Comparison of ENCODE assay signal across 27 mouse cellular contexts in genomic region chr7:122244166-122244565, GRCm38 (mm10). TPM values are rescaled to one million over a fixed set of nuclear protein-coding genes. Genes with fewer than 3 reads are reported as not detected.
DNase-seq lines count a peak whose midpoint lies in the region; ATAC-seq and TF ChIP-seq lines count a peak whose summit lies in the region.
"Had no signal": no experiment of that assay in that cellular context is flagged by ENCODE, and none has a peak within 500 bp of the region (broad histone marks: within the 10 kb centered on the region; RNA-seq: fewer than 3 reads in every experiment).

No protein-coding gene starts in this region.

- H3K27ac ChIP-seq in hindbrain, embryonic 12.5 days: no peak overlapping the region
- H3K27ac ChIP-seq in hindbrain, embryonic 11.5 days (ENCODE audit: low read depth, low read length): no peak overlapping the region
- H3K27ac ChIP-seq in neural tube, embryonic 13.5 days (replicated peaks): 0 out of 2 replicates have a peak overlapping the region, but pooled peaks have one; percentile 13
- no peak overlapping the region for H3K27ac ChIP-seq in forebrain, postnatal 0 days (ENCODE audit: low read depth, low read length)
- H3K27ac ChIP-seq in neural tube, embryonic 15.5 days (replicated peaks): peak overlapping the region; percentile 33
- H3K27ac ChIP-seq: embryonic facial prominence, embryonic 15.5 days; limb, embryonic 10.5 days; liver, embryonic 15.5 days; lung, embryonic 15.5 days; macrophage had no signal

- 33% methylated on average over 7 of the region's 7 CpGs for WGBS in hindbrain, embryonic 12.5 days
- 35% methylated on average over 7 of the region's 7 CpGs for WGBS in hindbrain, embryonic 11.5 days
- 39% methylated on average over 7 of the region's 7 CpGs for WGBS in neural tube, embryonic 13.5 days
- 12% methylated on average over 7 of the region's 7 CpGs for WGBS in forebrain, postnatal 0 days
- WGBS in neural tube, embryonic 15.5 days: 40% methylated on average over 7 of the region's 7 CpGs

- H3K4me2 ChIP-seq in hindbrain, embryonic 12.5 days (replicated peaks): no peak overlapping the region
- no peak overlapping the region for H3K4me2 ChIP-seq in hindbrain, embryonic 11.5 days (replicated peaks; ENCODE audit: low read depth, low read length)
- no peak overlapping the region for H3K4me2 ChIP-seq in neural tube, embryonic 13.5 days
- no peak overlapping the region for H3K4me2 ChIP-seq in forebrain, postnatal 0 days (ENCODE audit: low read depth)
- H3K4me2 ChIP-seq in neural tube, embryonic 15.5 days: no peak overlapping the region
- H3K4me2 ChIP-seq: embryonic facial prominence, embryonic 15.5 days; liver, embryonic 15.5 days; lung, embryonic 15.5 days had no signal

- peak; percentile 46; the same call in 1 of the 2 replicates for ATAC-seq in hindbrain, embryonic 12.5 days (ENCODE audit: low FRiP score)
- ATAC-seq in hindbrain, embryonic 11.5 days (ENCODE audit: low FRiP score): no peak
- peak; percentile 82; the same call in 1 of the 2 replicates for ATAC-seq in neural tube, embryonic 13.5 days (ENCODE audit: low read depth)
- ATAC-seq in forebrain, postnatal 0 days: peak; percentile 73
- ATAC-seq in neural tube, embryonic 15.5 days (ENCODE audit: low FRiP score): peak; percentile 84
- ATAC-seq: inflammation-experienced regulatory T-cells, adult 6 months had no signal

- no peak overlapping the region for H3K9ac ChIP-seq in hindbrain, embryonic 12.5 days
- no peak overlapping the region for H3K9ac ChIP-seq in hindbrain, embryonic 11.5 days (ENCODE audit: low read depth, low read length)
- no peak overlapping the region for H3K9ac ChIP-seq in neural tube, embryonic 13.5 days
- H3K9ac ChIP-seq in forebrain, postnatal 0 days: no peak overlapping the region
- no peak overlapping the region for H3K9ac ChIP-seq in neural tube, embryonic 15.5 days (replicated peaks)
- H3K9ac ChIP-seq: embryonic facial prominence, embryonic 15.5 days; liver, embryonic 15.5 days; lung, embryonic 15.5 days had no signal

- no peak overlapping the region for H3K4me3 ChIP-seq in hindbrain, embryonic 12.5 days
- no peak overlapping the region for H3K4me3 ChIP-seq in hindbrain, embryonic 11.5 days (ENCODE audit: low read depth, low read length)
- H3K4me3 ChIP-seq in neural tube, embryonic 13.5 days: no peak overlapping the region
- H3K4me3 ChIP-seq in forebrain, postnatal 0 days (ENCODE audit: low read depth, low read length): no peak overlapping the region
- no peak overlapping the region for H3K4me3 ChIP-seq in neural tube, embryonic 15.5 days (replicated peaks)
- H3K4me3 ChIP-seq: embryonic facial prominence, embryonic 15.5 days; limb, embryonic 10.5 days; liver, embryonic 15.5 days; lung, embryonic 15.5 days; myocyte had no signal

- no peaks in the 10 kb centered on the region for H3K27me3 ChIP-seq in hindbrain, embryonic 12.5 days
- H3K27me3 ChIP-seq in hindbrain, embryonic 11.5 days (ENCODE audit: control insufficient read depth, insufficient read depth, low read length): no peaks in the 10 kb centered on the region
- no peaks in the 10 kb centered on the region for H3K27me3 ChIP-seq in neural tube, embryonic 13.5 days
- no peaks in the 10 kb centered on the region for H3K27me3 ChIP-seq in forebrain, postnatal 0 days (ENCODE audit: insufficient read depth, low read length)
- H3K27me3 ChIP-seq in neural tube, embryonic 15.5 days (replicated peaks): no peaks in the 10 kb centered on the region
- H3K27me3 ChIP-seq: embryonic facial prominence, embryonic 15.5 days; liver, embryonic 15.5 days; lung, embryonic 15.5 days had no signal

- H3K9me3 ChIP-seq in hindbrain, embryonic 12.5 days (replicated peaks): no peaks in the 10 kb centered on the region
- H3K9me3 ChIP-seq in hindbrain, embryonic 11.5 days (ENCODE audit: control insufficient read depth, low read length): no peaks in the 10 kb centered on the region
- H3K9me3 ChIP-seq in neural tube, embryonic 13.5 days: no peaks in the 10 kb centered on the region
- no peaks in the 10 kb centered on the region for H3K9me3 ChIP-seq in forebrain, postnatal 0 days (ENCODE audit: low read length)
- H3K9me3 ChIP-seq in neural tube, embryonic 15.5 days (replicated peaks): no peaks in the 10 kb centered on the region
- H3K9me3 ChIP-seq: embryonic facial prominence, embryonic 15.5 days; limb, embryonic 10.5 days; liver, embryonic 15.5 days; lung, embryonic 15.5 days had no signal

- no peak for TF ChIP-seq CTCF in forebrain, postnatal 0 days (IDR thresholded peaks at IDR 0.05; ENCODE audit: low read depth)

- no peak for DNase-seq in hindbrain, embryonic 11.5 days (ENCODE audit: low spot score)
- no peak for DNase-seq in neural tube, embryonic 10.5 days (ENCODE audit: extremely low spot score, low spot score)
- DNase-seq in forebrain, postnatal 0 days: no peak
- DNase-seq in lung, postnatal 10 days: no peak
- DNase-seq in testis, postnatal 14 days (ENCODE audit: low spot score): no peak
- DNase-seq: adrenal gland, postnatal 10 days; gastrocnemius, postnatal 14 days; kidney, adult 8-10 months; kidney, postnatal 10 days; liver; right cerebral cortex, postnatal 14 days; thymus, postnatal 36 days had no signal

- H3K36me3 ChIP-seq in hindbrain, embryonic 12.5 days: no peaks in the 10 kb centered on the region
- no peaks in the 10 kb centered on the region for H3K36me3 ChIP-seq in hindbrain, embryonic 11.5 days (ENCODE audit: control insufficient read depth, insufficient read depth, low read length)
- no peaks in the 10 kb centered on the region for H3K36me3 ChIP-seq in neural tube, embryonic 13.5 days
- no peaks in the 10 kb centered on the region for H3K36me3 ChIP-seq in forebrain, postnatal 0 days (ENCODE audit: insufficient read depth)
- H3K36me3 ChIP-seq in neural tube, embryonic 15.5 days: no peaks in the 10 kb centered on the region
- H3K36me3 ChIP-seq: embryonic facial prominence, embryonic 15.5 days; limb, embryonic 10.5 days; liver, embryonic 15.5 days; lung, embryonic 15.5 days had no signal

- H3K4me1 ChIP-seq in hindbrain, embryonic 12.5 days: 0 out of 2 replicates have a peak, but pooled peaks cover 2% of the 10 kb centered on the region
- H3K4me1 ChIP-seq in hindbrain, embryonic 11.5 days (replicated peaks; ENCODE audit: control insufficient read depth, insufficient read depth, low read length): no peaks in the 10 kb centered on the region
- H3K4me1 ChIP-seq in neural tube, embryonic 13.5 days (replicated peaks): no peaks in the 10 kb centered on the region
- H3K4me1 ChIP-seq in forebrain, postnatal 0 days (ENCODE audit: insufficient read depth): no peaks in the 10 kb centered on the region
- no peaks in the 10 kb centered on the region for H3K4me1 ChIP-seq in neural tube, embryonic 15.5 days
- H3K4me1 ChIP-seq: embryonic facial prominence, embryonic 15.5 days; limb, embryonic 10.5 days; liver, embryonic 15.5 days; lung, embryonic 15.5 days had no signal

RNA-seq across cellular contexts. Expression of gene Chp2, which starts 24.9 kb away (rescaled TPM):
- 0.28 TPM in 1 of 2 replicates, not detected in the other for polyA plus RNA-seq in hindbrain, embryonic 12.5 days (2016; fragmentation: Nextera tagmentation; extraction: Ambion mirVana)
- 0.11 and 0.14 TPM in 2 replicates for polyA plus RNA-seq in hindbrain, embryonic 11.5 days (2014; fragmentation: Nextera tagmentation; extraction: Ambion mirVana)
- 1.1 and 1.2 TPM in 2 replicates for polyA plus RNA-seq in neural tube, embryonic 13.5 days (2015; fragmentation: Nextera tagmentation; extraction: Ambion mirVana)
- 1.00 and 1.5 TPM in 2 replicates for total RNA-seq in forebrain, postnatal 0 days (2014; rRNA removed)
- 0.98 and 1.1 TPM in 2 replicates for polyA plus RNA-seq in forebrain, postnatal 0 days (2015; fragmentation: Nextera tagmentation; extraction: Ambion mirVana)
- 0.64 and 1.5 TPM in 2 replicates for polyA plus RNA-seq in neural tube, embryonic 15.5 days (2015; fragmentation: Nextera tagmentation; extraction: Ambion mirVana)
- polyA plus RNA-seq: inflammation-experienced regulatory T-cells, adult 6 months; limb, embryonic 10.5 days; myocyte; stomach, embryonic 14.5 days had no signal

RNA-seq across cellular contexts. Expression of gene Prkcb, which starts 44.4 kb away (rescaled TPM):
- polyA plus RNA-seq in hindbrain, embryonic 12.5 days (2016; fragmentation: Nextera tagmentation; extraction: Ambion mirVana): 32.5 and 34.1 TPM in 2 replicates
- 17.8 and 22.3 TPM in 2 replicates for polyA plus RNA-seq in hindbrain, embryonic 11.5 days (2014; fragmentation: Nextera tagmentation; extraction: Ambion mirVana)
- polyA plus RNA-seq in neural tube, embryonic 13.5 days (2015; fragmentation: Nextera tagmentation; extraction: Ambion mirVana): 52.9 and 60.9 TPM in 2 replicates
- 182 and 207 TPM in 2 replicates for total RNA-seq in forebrain, postnatal 0 days (2014; rRNA removed)
- polyA plus RNA-seq in forebrain, postnatal 0 days (2015; fragmentation: Nextera tagmentation; extraction: Ambion mirVana): 91.8 and 145 TPM in 2 replicates
- polyA plus RNA-seq in neural tube, embryonic 15.5 days (2015; fragmentation: Nextera tagmentation; extraction: Ambion mirVana): 134 and 150 TPM in 2 replicates

RNA-seq across cellular contexts. Expression of gene Ern2, which starts 58.2 kb away (rescaled TPM):
- polyA plus RNA-seq in hindbrain, embryonic 12.5 days (2016; fragmentation: Nextera tagmentation; extraction: Ambion mirVana): 0.40 and 0.56 TPM in 2 replicates
- polyA plus RNA-seq in hindbrain, embryonic 11.5 days (2014; fragmentation: Nextera tagmentation; extraction: Ambion mirVana): 0.07 and 0.19 TPM in 2 replicates
- 0.68 and 1.0 TPM in 2 replicates for polyA plus RNA-seq in neural tube, embryonic 13.5 days (2015; fragmentation: Nextera tagmentation; extraction: Ambion mirVana)
- 1.8 and 3.0 TPM in 2 replicates for total RNA-seq in forebrain, postnatal 0 days (2014; rRNA removed)
- 0.60 and 0.96 TPM in 2 replicates for polyA plus RNA-seq in forebrain, postnatal 0 days (2015; fragmentation: Nextera tagmentation; extraction: Ambion mirVana)
- 1.5 and 2.0 TPM in 2 replicates for polyA plus RNA-seq in neural tube, embryonic 15.5 days (2015; fragmentation: Nextera tagmentation; extraction: Ambion mirVana)
- total RNA-seq: gastrocnemius, postnatal 14 days; heart, adult 8-10 months; heart, postnatal 25 days had no signal
- polyA plus RNA-seq: embryonic facial prominence, embryonic 15.5 days; heart, embryonic 14.5 days; inflammation-experienced regulatory T-cells, adult 6 months; limb, embryonic 10.5 days; liver, embryonic 15.5 days; macrophage; myocyte; spleen, adult 2 months had no signal

Comparison
In these comparisons a context has a peak if more than half of its experiments do, and no peak if none do; other contexts are left out.
1. H3K27ac ChIP-seq: peak in neural tube, embryonic 13.5 days (single experiment) and neural tube, embryonic 15.5 days (single experiment); none in hindbrain, embryonic 12.5 days (single experiment), hindbrain, embryonic 11.5 days (single experiment) and forebrain, postnatal 0 days (single experiment).